Mouse (Mus musculus) cerebellum, adult 2 months (tissue): ENCODE data around the gene Cep97. TPM values are rescaled to one million over a fixed set of nuclear protein-coding genes. Genes with fewer than 3 reads are reported as not detected.

Experiments used
- DNase-seq, 2 experiments: peaks; one replicate each; pipeline ENCODE4 v3.0.0; 2021
- H3K27ac ChIP-seq: fragments of 200-500 bp; 2 replicates; pipeline ENCODE4 v1.5.1; 2012; ENCODE audit warnings: low read length, control low read depth, inconsistent platforms; ENCODE audit not compliant: insufficient read depth
- H3K27me3 ChIP-seq: fragments of 200-500 bp; 2 replicates; pipeline ENCODE4 v1.6.1; 2012; ENCODE audit warnings: inconsistent platforms, mild to moderate bottlenecking, low read length, moderate library complexity; ENCODE audit not compliant: control insufficient read depth, insufficient read depth
- H3K4me1 ChIP-seq: fragments of 200-500 bp; 2 replicates; pipeline ENCODE4 v1.6.1; 2011; ENCODE audit warnings: low read length; ENCODE audit not compliant: control insufficient read depth, insufficient read depth
- H3K4me3 ChIP-seq: fragments of 200-500 bp; replicated peaks from 2 replicates; pipeline ENCODE3; 2011; ENCODE audit warnings: mild to moderate bottlenecking, low read depth, low read length, control low read depth; ENCODE audit not compliant: insufficient read depth
- CTCF ChIP-seq: fragments of 200-500 bp; IDR thresholded peaks from 2 replicates; pipeline ENCODE4 v1.5.1; 2011; ENCODE audit warnings: low read depth, mild to moderate bottlenecking, control low read depth, low read length, moderate library complexity, borderline replicate concordance; ENCODE audit not compliant: insufficient read depth
- POLR2A ChIP-seq: fragments of 200-500 bp; IDR thresholded peaks from 2 replicates; pipeline ENCODE4 v1.6.1; 2011; ENCODE audit warnings: low read length, control low read depth, borderline replicate concordance; ENCODE audit not compliant: insufficient read depth
- WGBS: fragments of 180-500 bp; shearing (Covaris S2); methylation state at CpG from one replicate; pipeline ENCODE4 v1.1.7; 2018; 5-methylcytosine and 5-hydroxymethylcytosine counted together
- polyA plus RNA-seq: library from polyadenylated mRNA; depleted of rRNA; stranded (reverse); fragments of >200 nt; gene quantifications from 2 replicates; pipeline ENCODE4 v1.2.3, GENCODE M21; 2012

The Cep97 gene
- polyA plus RNA-seq, 1 experiment: 11.5 TPM

DNA sequence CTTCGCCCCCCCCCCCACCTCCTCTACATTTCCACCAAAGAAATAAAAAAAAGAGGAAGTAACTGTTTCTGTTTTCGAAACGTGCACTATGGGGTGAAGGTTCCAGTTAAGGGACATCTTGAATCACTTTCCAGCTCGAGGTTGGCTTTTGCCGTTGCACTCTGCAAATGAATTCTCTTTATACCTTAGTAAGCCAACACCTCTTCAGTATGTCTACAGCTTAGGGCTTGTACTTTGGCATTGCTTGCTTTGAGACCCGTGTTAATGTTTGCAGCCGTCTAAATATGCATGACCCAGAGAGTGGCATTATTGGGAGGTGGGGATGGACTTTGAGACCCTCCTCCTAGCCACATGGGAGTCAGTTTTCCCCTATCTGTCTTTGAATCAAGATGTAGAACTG lies 42.2 kb downstream of the Cep97 start:
- no peak for DNase-seq
- TF ChIP-seq POLR2A (no peak), CTCF (no peak)
- H3K27ac ChIP-seq: no peak overlapping the region
- WGBS: 80% methylated on average over 7 of the region's 7 CpGs
- H3K4me1 ChIP-seq: peaks cover 3% of the 10 kb centered on the region; the same call in 1 of the 2 replicates
- no peak overlapping the region for H3K4me3 ChIP-seq
- H3K27me3 ChIP-seq: no peaks in the 10 kb centered on the region

GRCm38 (mm10) chr16:55891346-55891745 lies 43.3 kb downstream of the Cep97 start:
- Histone ChIP-seq H3K27ac (no peak overlapping the region), H3K4me1 (peaks cover 3% of the 10 kb centered on the region; the same call in 1 of the 2 replicates), H3K4me3 (no peak overlapping the region), H3K27me3 (no peaks in the 10 kb centered on the region)
- WGBS: 97% methylated on average over 7 of the region's 7 CpGs
- TF ChIP-seq POLR2A (no peak), CTCF (no peak)
- DNase-seq: no peak

GRCm38 (mm10) chr16:55890346-55891136 lies 44.1 kb downstream of the Cep97 start:
- 91% methylated on average over 19 of the region's 19 CpGs for WGBS
- no peak overlapping the region for H3K4me3 ChIP-seq
- no peak for TF ChIP-seq CTCF
- no peak for TF ChIP-seq POLR2A

GRCm38 (mm10) chr16:55889451-55889850 lies 45.2 kb downstream of the Cep97 start:
- TF ChIP-seq CTCF: no peak
- TF ChIP-seq POLR2A: no peak
- Histone ChIP-seq H3K4me3 (no peak overlapping the region), H3K27me3 (no peaks in the 10 kb centered on the region), H3K4me1 (peaks cover under 1% of the 10 kb centered on the region; the same call in 1 of the 2 replicates), H3K27ac (no peak overlapping the region)
- 87% methylated on average over 3 of the region's 3 CpGs for WGBS
- no peak for DNase-seq

More at GRCm38 (mm10) chr16:55890346-55891136, 44.1 kb downstream of the Cep97 start:
- Histone ChIP-seq H3K27ac (no peak overlapping the region), H3K4me1 (peaks cover 3% of the 10 kb centered on the region; the same call in 1 of the 2 replicates), H3K27me3 (no peaks in the 10 kb centered on the region)
- no peak for DNase-seq

DNA sequence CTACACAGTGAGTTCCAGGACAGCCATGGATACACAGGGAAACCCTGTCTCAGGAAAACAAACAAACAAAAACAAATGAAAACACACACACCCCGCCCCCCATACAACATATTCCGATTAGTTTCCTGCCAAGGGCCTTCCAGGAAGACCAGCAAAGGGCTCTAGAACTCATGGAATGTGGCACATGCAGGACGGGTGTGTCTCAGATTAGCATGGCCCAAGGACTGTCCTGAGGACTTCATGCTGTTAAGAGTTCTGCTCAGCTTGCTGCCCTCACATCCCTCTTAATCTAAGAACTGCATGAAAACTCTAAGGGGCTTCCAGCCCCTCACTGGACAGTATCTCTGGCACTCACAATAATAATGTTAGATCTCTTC lies 46.1 kb downstream of the Cep97 start:
- Histone ChIP-seq H3K27ac (no peak overlapping the region), H3K27me3 (no peaks in the 10 kb centered on the region), H3K4me3 (no peak overlapping the region), H3K4me1 (no peaks in the 10 kb centered on the region)
- 92% methylated on average over 3 of the region's 3 CpGs for WGBS
- no peak for DNase-seq
- no peak for TF ChIP-seq POLR2A
- no peak for TF ChIP-seq CTCF

GRCm38 (mm10) chr16:55887814-55888583 lies 46.7 kb downstream of the Cep97 start:
- no peak for DNase-seq
- TF ChIP-seq CTCF (peak; percentile 36; the same call in 1 of the 2 replicates), POLR2A (no peak)
- WGBS: 67% methylated on average over 7 of the region's 7 CpGs
- no peak overlapping the region for H3K4me3 ChIP-seq
- H3K4me1 ChIP-seq: no peaks in the 10 kb centered on the region
- H3K27me3 ChIP-seq: no peaks in the 10 kb centered on the region
- H3K27ac ChIP-seq: no peak overlapping the region

GRCm38 (mm10) chr16:55884246-55884645 lies 50.4 kb downstream of the Cep97 start:
- no peak overlapping the region for H3K4me3 ChIP-seq
- TF ChIP-seq CTCF (no peak), POLR2A (no peak)
- H3K27me3 ChIP-seq: no peaks in the 10 kb centered on the region
- WGBS: 66% methylated on average over 11 of the region's 11 CpGs
- DNase-seq: no peak
- no peaks in the 10 kb centered on the region for H3K4me1 ChIP-seq
- H3K27ac ChIP-seq: no peak overlapping the region
